Mouse (Mus musculus) neural tube, embryonic 15.5 days (tissue): ENCODE results near the gene Prl. TPM values are rescaled to one million over a fixed set of nuclear protein-coding genes. Genes with fewer than 3 reads are reported as not detected.

Experiments
- polyA plus RNA-seq: library from polyadenylated mRNA; unstranded; fragments of >200 nt; fragmentation: Nextera tagmentation; extraction: Ambion mirVana; gene quantifications from 2 replicates; pipeline ENCODE4 v1.2.1, GENCODE M21; 2015

Prl gene
- polyA plus RNA-seq, 1 experiment from 2014 or later = not detected

Other genes starting within 250 kb of the Prl start
- not detected in 2 replicates for gene Prl3d1, start 36.6 kb downstream of the Prl start, polyA plus RNA-seq
- not detected in 2 replicates for gene Prl3d2, start 64.1 kb downstream of the Prl start, polyA plus RNA-seq
- not detected in 2 replicates for gene Prl3d3, start 99.2 kb downstream of the Prl start, polyA plus RNA-seq
- gene Prl3c1, start 139.1 kb downstream of the Prl start, polyA plus RNA-seq = not detected in 2 replicates
- gene Prl3b1, start 184.3 kb downstream of the Prl start, polyA plus RNA-seq = not detected in 2 replicates
- gene Prl3a1, start 201.9 kb downstream of the Prl start, polyA plus RNA-seq = not detected in 2 replicates